Mouse (Mus musculus): ENCODE measurements at regions not wholly inside any gene's neighbourhood (a gene's known extent, or its start where the extent isn't known, plus 50 kb on each side); places are given as distances from the start of the nearest gene placed in this dataset.

- 82% methylated on average over 10 of the region's 10 CpGs for WGBS
- H3K9ac ChIP-seq: no peak overlapping the region
- H3K36me3 ChIP-seq: no peaks in the 10 kb centered on the region
- no peak overlapping the region for H3K4me2 ChIP-seq
- no peaks in the 10 kb centered on the region for H3K9me3 ChIP-seq (replicated peaks)
- H3K27ac ChIP-seq: no peak overlapping the region
- H3K27me3 ChIP-seq: no peaks in the 10 kb centered on the region
- no peaks in the 10 kb centered on the region for H3K4me1 ChIP-seq
- no peak overlapping the region for H3K4me3 ChIP-seq (replicated peaks)
- ATAC-seq (replicated peaks; ENCODE audit: low FRiP score): no peak
Observed at GRCm38 (mm10) chr6:22424161-22424807, 68.2 kb upstream of the Fam3c start.

GRCm38 (mm10) chr6:22423070-22423980 is 67.3 kb upstream of the Fam3c start:
- Histone ChIP-seq H3K4me2 (no peak overlapping the region), H3K27ac (no peak overlapping the region), H3K36me3 (no peaks in the 10 kb centered on the region), H3K27me3 (no peaks in the 10 kb centered on the region), H3K9me3 (replicated peaks) (no peaks in the 10 kb centered on the region), H3K4me1 (no peaks in the 10 kb centered on the region), H3K4me3 (replicated peaks) (no peak overlapping the region), H3K9ac (no peak overlapping the region)
- 74% methylated on average over 9 of the region's 9 CpGs for WGBS
- ATAC-seq (replicated peaks; ENCODE audit: low FRiP score): no peak

- no peak for ATAC-seq (replicated peaks; ENCODE audit: low FRiP score)
- WGBS: 62% methylated on average over 2 of the region's 2 CpGs
- Histone ChIP-seq H3K27ac (no peak overlapping the region), H3K4me2 (no peak overlapping the region), H3K9me3 (replicated peaks) (no peaks in the 10 kb centered on the region), H3K36me3 (no peaks in the 10 kb centered on the region), H3K27me3 (no peaks in the 10 kb centered on the region), H3K4me3 (replicated peaks) (no peak overlapping the region), H3K4me1 (peaks cover 3% of the 10 kb centered on the region; the same call in 1 of the 2 replicates), H3K9ac (no peak overlapping the region)
Observed at GRCm38 (mm10) chr6:22421551-22421950, 65.5 kb upstream of the Fam3c start.

- no peak overlapping the region for H3K4me3 ChIP-seq (replicated peaks)
Observed at GRCm38 (mm10) chr6:22418279-22418678, 62.2 kb upstream of the Fam3c start.

GRCm38 (mm10) chr6:22417189-22417588 is 61.1 kb upstream of the Fam3c start:
- Histone ChIP-seq H3K9me3 (replicated peaks) (no peaks in the 10 kb centered on the region), H3K4me3 (replicated peaks) (no peak overlapping the region), H3K4me1 (peaks cover 13% of the 10 kb centered on the region), H3K9ac (no peak overlapping the region), H3K36me3 (no peaks in the 10 kb centered on the region), H3K27ac (0 out of 2 replicates have a peak overlapping the region, but pooled peaks have one; percentile 5), H3K4me2 (no peak overlapping the region), H3K27me3 (no peaks in the 10 kb centered on the region)
- WGBS: 38% methylated on average over 2 of the region's 2 CpGs
- ATAC-seq (replicated peaks; ENCODE audit: low FRiP score): peak; percentile 84

More at GRCm38 (mm10) chr6:22418279-22418678, 62.2 kb upstream of the Fam3c start:
- Histone ChIP-seq H3K9me3 (replicated peaks) (no peaks in the 10 kb centered on the region), H3K4me2 (no peak overlapping the region), H3K36me3 (no peaks in the 10 kb centered on the region), H3K27ac (no peak overlapping the region), H3K27me3 (no peaks in the 10 kb centered on the region), H3K4me1 (peaks cover 3% of the 10 kb centered on the region; the same call in 1 of the 2 replicates), H3K9ac (no peak overlapping the region)
- ATAC-seq (replicated peaks; ENCODE audit: low FRiP score): no peak
- 73% methylated on average over 4 of the region's 4 CpGs for WGBS

- WGBS: 85% methylated on average over 2 of the region's 2 CpGs
- no peak overlapping the region for H3K4me3 ChIP-seq (replicated peaks)
- no peak overlapping the region for H3K9ac ChIP-seq
- no peak overlapping the region for H3K27ac ChIP-seq
- H3K4me1 ChIP-seq: peaks cover 10% of the 10 kb centered on the region
- no peaks in the 10 kb centered on the region for H3K36me3 ChIP-seq
- H3K9me3 ChIP-seq (replicated peaks): no peaks in the 10 kb centered on the region
- no peak for ATAC-seq (replicated peaks; ENCODE audit: low FRiP score)
- no peak overlapping the region for H3K4me2 ChIP-seq
- H3K27me3 ChIP-seq: no peaks in the 10 kb centered on the region
Observed at GRCm38 (mm10) chr6:22411796-22412195, 55.8 kb upstream of the Fam3c start.

GRCm38 (mm10) chr6:22408808-22409589 is 53.0 kb upstream of the Fam3c start:
- H3K9ac ChIP-seq: no peak overlapping the region
- H3K9me3 ChIP-seq (replicated peaks): no peaks in the 10 kb centered on the region
- peaks cover 10% of the 10 kb centered on the region for H3K4me1 ChIP-seq
- no peaks in the 10 kb centered on the region for H3K27me3 ChIP-seq
- no peak overlapping the region for H3K4me3 ChIP-seq (replicated peaks)
- H3K27ac ChIP-seq: no peak overlapping the region
- no peaks in the 10 kb centered on the region for H3K36me3 ChIP-seq
- ATAC-seq (replicated peaks; ENCODE audit: low FRiP score): no peak
- WGBS: 57% methylated on average over 7 of the region's 7 CpGs
- H3K4me2 ChIP-seq: no peak overlapping the region
